In genomic region chr2:52763891-52764290, GRCm38 (mm10) we compare ENCODE assay signal across 23 mouse cellular contexts. TPM values are rescaled to one million over a fixed set of nuclear protein-coding genes. Genes with fewer than 3 reads are reported as not detected.
DNase-seq lines count a peak whose midpoint lies in the region; ATAC-seq lines count a peak whose summit lies in the region.
"Had no signal": no experiment of that assay in that cellular context is flagged by ENCODE, and none has a peak within 500 bp of the region (broad histone marks: within the 10 kb centered on the region; RNA-seq: fewer than 3 reads in every experiment).

No protein-coding gene starts in this region.

- peak; percentile 20 for DNase-seq in R1 (ENCODE audit: low read depth, low spot score)
- DNase-seq in forelimb bud, embryonic 11.5 days (ENCODE audit: low read depth, low spot score), result peak; percentile 46
- no peak for DNase-seq in thymus, postnatal 0 days (ENCODE audit: low spot score)
- DNase-seq: adrenal gland, adult 2 months; cerebellum, adult 2 months; cerebellum, postnatal 25 days; gastrocnemius, postnatal 25 days; heart, adult 18-20 months; liver, postnatal 0 days; lung, postnatal 10 days; thymus, adult 18-20 months; thymus, postnatal 4 days had no signal

- H3K27me3 ChIP-seq in forebrain, embryonic 12.5 days, result no peaks in the 10 kb centered on the region
- H3K27me3 ChIP-seq in forebrain, embryonic 15.5 days, result no peaks in the 10 kb centered on the region
- no peaks in the 10 kb centered on the region; the same call in 1 of the 2 replicates for H3K27me3 ChIP-seq in limb, embryonic 15.5 days
- H3K27me3 ChIP-seq in heart, embryonic 11.5 days (ENCODE audit: control insufficient read depth, insufficient read depth, low read length), result no peaks in the 10 kb centered on the region
- H3K27me3 ChIP-seq: embryonic facial prominence, embryonic 12.5 days; hindbrain, embryonic 12.5 days; midbrain, embryonic 12.5 days; neural tube, embryonic 12.5 days; stomach, embryonic 15.5 days had no signal

- H3K9ac ChIP-seq in forebrain, embryonic 12.5 days, result no peak overlapping the region
- no peak overlapping the region for H3K9ac ChIP-seq in forebrain, embryonic 15.5 days (replicated peaks)
- no peak overlapping the region for H3K9ac ChIP-seq in limb, embryonic 15.5 days
- H3K9ac ChIP-seq in heart, embryonic 11.5 days (ENCODE audit: low read depth, low read length), result no peak overlapping the region
- H3K9ac ChIP-seq: embryonic facial prominence, embryonic 12.5 days; forebrain, postnatal 0 days; hindbrain, embryonic 12.5 days; liver, postnatal 0 days; midbrain, embryonic 12.5 days; neural tube, embryonic 12.5 days; stomach, embryonic 15.5 days had no signal

- WGBS in forebrain, embryonic 12.5 days, result 92% methylated on average over 14 of the region's 14 CpGs
- 92% methylated on average over 14 of the region's 14 CpGs for WGBS in forebrain, embryonic 15.5 days
- WGBS in limb, embryonic 15.5 days, result 49% methylated on average over 14 of the region's 14 CpGs
- 89% methylated on average over 14 of the region's 14 CpGs for WGBS in heart, embryonic 11.5 days (ENCODE audit: insufficient replicate concordance)

- no peaks in the 10 kb centered on the region for H3K4me1 ChIP-seq in forebrain, embryonic 12.5 days
- H3K4me1 ChIP-seq in forebrain, embryonic 15.5 days, result 0 out of 2 replicates have a peak, but pooled peaks cover 3% of the 10 kb centered on the region
- H3K4me1 ChIP-seq in limb, embryonic 15.5 days, result no peaks in the 10 kb centered on the region
- no peaks in the 10 kb centered on the region for H3K4me1 ChIP-seq in heart, embryonic 11.5 days (ENCODE audit: control insufficient read depth, insufficient read depth, low read length)
- H3K4me1 ChIP-seq: hindbrain, embryonic 12.5 days; midbrain, embryonic 12.5 days; neural tube, embryonic 12.5 days; stomach, embryonic 15.5 days had no signal

- H3K4me3 ChIP-seq in forebrain, embryonic 12.5 days (replicated peaks), result no peak overlapping the region
- no peak overlapping the region for H3K4me3 ChIP-seq in forebrain, embryonic 15.5 days
- no peak overlapping the region for H3K4me3 ChIP-seq in limb, embryonic 15.5 days
- H3K4me3 ChIP-seq in heart, embryonic 11.5 days (ENCODE audit: low read depth, low read length), result no peak overlapping the region
- H3K4me3 ChIP-seq: hindbrain, embryonic 12.5 days; midbrain, embryonic 12.5 days; neural tube, embryonic 12.5 days had no signal

- no peaks in the 10 kb centered on the region for H3K36me3 ChIP-seq in forebrain, embryonic 12.5 days (replicated peaks)
- H3K36me3 ChIP-seq in forebrain, embryonic 15.5 days, result no peaks in the 10 kb centered on the region
- H3K36me3 ChIP-seq in limb, embryonic 15.5 days, result no peaks in the 10 kb centered on the region
- H3K36me3 ChIP-seq in heart, embryonic 11.5 days (ENCODE audit: control insufficient read depth, insufficient read depth, low read length), result no peaks in the 10 kb centered on the region
- H3K36me3 ChIP-seq: embryonic facial prominence, embryonic 12.5 days; hindbrain, embryonic 12.5 days; midbrain, embryonic 12.5 days; neural tube, embryonic 12.5 days; stomach, embryonic 15.5 days had no signal

- H3K4me2 ChIP-seq in forebrain, embryonic 12.5 days, result no peak overlapping the region
- H3K4me2 ChIP-seq in forebrain, embryonic 15.5 days (replicated peaks), result no peak overlapping the region
- H3K4me2 ChIP-seq in limb, embryonic 15.5 days, result peak overlapping the region; percentile 21; the same call in 1 of the 2 replicates
- H3K4me2 ChIP-seq in heart, embryonic 11.5 days, result no peak overlapping the region

- 0 out of 2 replicates have a peak, but pooled peaks have one; percentile 11 for ATAC-seq in forebrain, embryonic 12.5 days (ENCODE audit: low FRiP score)
- ATAC-seq in forebrain, embryonic 15.5 days (replicated peaks), result no peak
- ATAC-seq in limb, embryonic 15.5 days (ENCODE audit: insufficient number of reproducible peaks, low FRiP score, low TSS enrichment, low read depth), result no peak
- no peak for ATAC-seq in heart, embryonic 11.5 days (replicated peaks; ENCODE audit: insufficient number of reproducible peaks, low FRiP score, low TSS enrichment)
- ATAC-seq: intestine, postnatal 0 days had no signal

- no peaks in the 10 kb centered on the region for H3K9me3 ChIP-seq in forebrain, embryonic 12.5 days
- H3K9me3 ChIP-seq in forebrain, embryonic 15.5 days, result no peaks in the 10 kb centered on the region
- H3K9me3 ChIP-seq in limb, embryonic 15.5 days, result no peaks in the 10 kb centered on the region
- no peaks in the 10 kb centered on the region for H3K9me3 ChIP-seq in heart, embryonic 11.5 days (replicated peaks; ENCODE audit: control insufficient read depth, low read length)
- H3K9me3 ChIP-seq: embryonic facial prominence, embryonic 12.5 days; hindbrain, embryonic 12.5 days; midbrain, embryonic 12.5 days; neural tube, embryonic 12.5 days; stomach, embryonic 15.5 days had no signal

- no peak overlapping the region for H3K27ac ChIP-seq in forebrain, embryonic 12.5 days
- no peak overlapping the region for H3K27ac ChIP-seq in forebrain, embryonic 15.5 days (replicated peaks)
- H3K27ac ChIP-seq in limb, embryonic 15.5 days, result no peak overlapping the region
- H3K27ac ChIP-seq in heart, embryonic 11.5 days (ENCODE audit: low read depth, low read length), result no peak overlapping the region
- H3K27ac ChIP-seq: hindbrain, embryonic 12.5 days; midbrain, embryonic 12.5 days; neural tube, embryonic 12.5 days; stomach, embryonic 15.5 days had no signal

RNA-seq across cellular contexts. Expression of gene Stam2, which starts 21.8 kb away (rescaled TPM):
- 42.2 and 42.8 TPM in 2 replicates for polyA plus RNA-seq in forebrain, embryonic 12.5 days (2016; fragmentation: Nextera tagmentation; extraction: Ambion mirVana)
- 45.6 and 46.5 TPM in 2 replicates for polyA plus RNA-seq in forebrain, embryonic 15.5 days (2015; fragmentation: Nextera tagmentation; extraction: Ambion mirVana)
- 35.3 and 36.2 TPM in 2 replicates for polyA plus RNA-seq in limb, embryonic 15.5 days (2015; fragmentation: Nextera tagmentation; extraction: Ambion mirVana)
- 32.1 and 35.7 TPM in 2 replicates for polyA plus RNA-seq in heart, embryonic 11.5 days (2014; fragmentation: Nextera tagmentation; extraction: Ambion mirVana)
- 25.9 and 26.6 TPM in 2 replicates for polyA plus RNA-seq in thymus, postnatal 0 days (2015; fragmentation: Nextera tagmentation; extraction: Ambion mirVana)
